Mouse (Mus musculus) bone marrow, adult 2 months (tissue): Measurements from ENCODE around the gene Usp49. TPM values are rescaled to one million over a fixed set of nuclear protein-coding genes. Genes with fewer than 3 reads are reported as not detected.

Experiments used
- H3K27ac ChIP-seq: fragments of 200-500 bp; 2 replicates; pipeline ENCODE4 v1.5.1; 2012; ENCODE audit warnings: low read depth, mild to moderate bottlenecking, control low read depth, inconsistent platforms, low read length; ENCODE audit not compliant: control insufficient read depth, poor library complexity, insufficient read depth
- H3K4me1 ChIP-seq: fragments of 200-500 bp; 2 replicates; pipeline ENCODE4 v1.6.1; 2011; ENCODE audit warnings: low read length; ENCODE audit not compliant: control insufficient read depth, insufficient read depth
- H3K4me3 ChIP-seq: fragments of 200-500 bp; replicated peaks from 2 replicates; pipeline ENCODE3; 2011; ENCODE audit warnings: mild to moderate bottlenecking, low read depth, low read length, control low read depth; ENCODE audit not compliant: control insufficient read depth
- CTCF ChIP-seq: fragments of 200-500 bp; IDR thresholded peaks from 2 replicates; pipeline ENCODE4 v1.5.1; 2011; ENCODE audit warnings: low read length, control low read depth; ENCODE audit not compliant: control insufficient read depth, insufficient read depth
- POLR2A ChIP-seq: fragments of 200-500 bp; IDR thresholded peaks from 2 replicates; pipeline ENCODE4 v1.6.1; 2011; ENCODE audit warnings: low read depth, mild to moderate bottlenecking, control low read depth, low read length, borderline replicate concordance; ENCODE audit not compliant: control insufficient read depth
- WGBS: fragments of 180-500 bp; shearing (Covaris S2); methylation state at CpG from one replicate; pipeline ENCODE4 v1.1.7; 2018; 5-methylcytosine and 5-hydroxymethylcytosine counted together
- polyA plus RNA-seq: library from polyadenylated mRNA; stranded (reverse); fragments of >200 nt; gene quantifications from 2 replicates; pipeline ENCODE4 v1.2.4, GENCODE M21; 2011; ENCODE audit warnings: low replicate concordance; ENCODE audit not compliant: missing spikeins, insufficient read depth, insufficient read length

Gene Usp49
- polyA plus RNA-seq, 1 experiment = 9.3 TPM

DNA sequence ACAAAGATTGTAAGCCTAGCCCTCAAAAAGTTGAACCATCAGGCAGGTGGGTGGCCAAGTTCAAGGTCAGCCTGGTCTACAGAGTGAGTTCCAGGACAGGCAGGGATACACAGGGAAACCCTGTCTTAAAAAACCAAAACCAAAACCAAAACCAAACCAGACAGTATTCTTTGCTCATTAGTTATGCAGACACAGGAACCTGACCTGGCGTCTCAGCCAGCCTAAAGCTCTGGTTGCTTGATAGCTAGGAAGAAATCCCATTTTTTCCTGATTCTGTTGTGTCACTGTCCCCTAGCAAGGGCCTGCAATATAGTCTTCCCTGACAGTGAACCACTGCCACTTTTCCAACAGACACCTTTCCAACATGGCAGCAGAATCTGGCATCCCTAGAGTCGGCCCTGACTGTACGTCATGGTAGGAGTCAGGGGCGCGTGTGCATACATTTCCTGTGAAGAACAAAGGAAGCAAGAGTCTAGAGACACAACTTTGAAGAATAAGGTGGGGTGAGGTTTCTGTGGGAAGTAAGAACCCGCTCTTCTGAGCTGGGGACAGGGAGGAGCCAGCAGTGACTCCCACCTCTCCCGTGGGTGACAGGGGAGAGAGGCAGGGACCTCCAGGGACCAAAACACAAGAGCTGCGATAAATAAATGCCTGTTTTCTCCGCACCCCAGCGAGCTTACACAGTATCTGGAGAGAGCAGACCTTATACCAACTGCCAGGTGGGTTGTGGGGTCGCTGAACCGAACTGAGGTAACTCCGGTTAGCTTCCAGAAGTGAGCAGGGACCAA lies 29.7 kb upstream of the Usp49 start:
- TF ChIP-seq CTCF (no peak), POLR2A (no peak)
- WGBS = 68% methylated on average over 13 of the region's 13 CpGs

DNA sequence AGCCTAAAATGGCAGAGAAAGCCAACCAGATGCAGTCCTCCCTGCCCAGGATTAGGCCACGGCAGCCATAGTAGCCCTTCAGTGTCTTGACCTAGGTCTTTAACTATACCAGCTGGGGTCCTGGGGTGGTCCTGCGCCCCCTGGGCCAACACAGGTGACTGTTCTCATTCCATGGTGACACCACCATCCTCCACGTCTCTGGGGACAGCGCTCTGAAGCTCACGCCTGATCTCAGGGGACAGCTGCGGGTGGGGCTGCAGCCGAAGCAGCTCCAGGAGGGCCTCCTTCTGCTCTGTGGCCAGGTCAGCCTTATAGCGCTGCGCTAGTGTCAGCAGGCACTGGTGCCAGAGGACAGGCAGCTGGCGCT lies 29.1 kb upstream of the Usp49 start:
- WGBS = 86% methylated on average over 10 of the region's 10 CpGs
- peak overlapping the region; percentile 21 for H3K27ac ChIP-seq

More for the DNA sequence above, 29.7 kb upstream of the Usp49 start:
- Histone ChIP-seq H3K27ac (peak overlapping the region; percentile 75), H3K4me3 (no peak overlapping the region), H3K4me1 (peaks cover 10% of the 10 kb centered on the region; the same call in 1 of the 2 replicates)

DNA sequence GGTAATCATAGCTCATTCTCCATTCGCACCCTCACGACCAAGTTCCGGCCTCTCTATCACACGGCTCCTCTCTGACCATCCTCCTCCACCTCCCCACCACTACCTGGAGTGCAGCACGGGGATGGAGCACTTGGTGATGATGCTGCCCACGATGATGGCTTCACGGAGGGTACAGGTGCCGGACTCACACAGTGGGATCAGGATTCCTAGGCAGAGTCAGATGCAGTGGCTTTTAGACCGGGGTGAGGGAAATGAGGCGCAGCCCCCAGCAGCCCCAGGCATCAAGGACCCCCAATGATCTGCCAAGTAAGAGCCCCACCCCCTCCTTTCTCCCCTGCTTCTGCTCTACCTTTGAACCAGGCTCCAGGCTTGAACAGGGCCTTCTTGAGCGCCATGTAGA lies 28.2 kb upstream of the Usp49 start:
- H3K4me1 ChIP-seq = peaks cover 10% of the 10 kb centered on the region; the same call in 1 of the 2 replicates

More for the DNA sequence above, 29.1 kb upstream of the Usp49 start:
- H3K4me3 ChIP-seq = no peak overlapping the region
- TF ChIP-seq POLR2A (no peak), CTCF (no peak)
- peaks cover 10% of the 10 kb centered on the region; the same call in 1 of the 2 replicates for H3K4me1 ChIP-seq

DNA sequence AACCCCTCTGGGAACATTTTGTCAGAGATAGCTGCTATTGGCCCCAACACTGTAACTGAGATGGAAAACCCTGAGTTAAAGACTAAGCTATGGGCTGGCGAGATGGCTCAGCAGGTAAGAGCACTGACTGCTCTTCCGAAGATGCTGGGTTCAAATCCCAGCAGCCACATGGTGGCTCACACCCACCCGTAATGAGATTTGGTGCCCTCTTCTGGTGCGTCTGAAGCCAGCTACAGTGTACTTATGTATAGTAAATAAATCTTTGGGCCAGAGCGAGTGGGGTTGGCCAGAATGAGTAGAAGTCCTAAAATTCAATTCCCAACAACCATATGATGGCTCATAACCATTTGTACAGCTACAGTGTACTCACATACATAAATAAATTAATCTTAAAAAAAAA lies 24.3 kb upstream of the Usp49 start:
- H3K27ac ChIP-seq = no peak overlapping the region
- WGBS = 64% methylated on average over 5 of the region's 5 CpGs
- no peak overlapping the region for H3K4me3 ChIP-seq
- H3K4me1 ChIP-seq = peaks cover 3% of the 10 kb centered on the region; the same call in 1 of the 2 replicates
- peak; percentile 52; the same call in 1 of the 2 replicates for TF ChIP-seq CTCF
- TF ChIP-seq POLR2A = no peak

More for the DNA sequence above, 28.2 kb upstream of the Usp49 start:
- TF ChIP-seq CTCF (no peak), POLR2A (no peak)
- H3K4me3 ChIP-seq = no peak overlapping the region
- no peak overlapping the region for H3K27ac ChIP-seq
- 93% methylated on average over 11 of the region's 11 CpGs for WGBS

DNA sequence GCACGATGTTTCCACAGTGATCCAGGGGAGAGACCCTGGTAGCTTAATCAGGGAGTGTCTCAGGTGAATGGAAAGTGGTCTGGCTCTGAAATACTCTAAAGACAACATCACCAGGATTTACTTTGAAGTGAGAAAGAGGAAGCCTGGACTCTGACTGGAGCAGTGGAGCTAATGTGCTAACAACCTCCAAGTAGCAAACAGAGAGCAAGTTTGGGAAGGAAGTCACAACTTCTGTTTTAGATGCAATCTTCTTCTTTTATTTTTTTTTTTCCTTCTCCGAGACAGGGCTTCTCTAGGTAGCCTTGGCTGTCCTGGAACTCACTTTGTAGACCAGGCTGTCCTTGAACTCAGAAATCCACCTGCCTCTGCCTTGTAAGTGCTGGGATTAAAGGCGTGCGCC lies 21.3 kb upstream of the Usp49 start:
- TF ChIP-seq CTCF (no peak), POLR2A (no peak)
- Histone ChIP-seq H3K4me3 (no peak overlapping the region), H3K4me1 (peaks cover 3% of the 10 kb centered on the region; the same call in 1 of the 2 replicates), H3K27ac (peak overlapping the region; percentile 36; the same call in 1 of the 2 replicates)
- WGBS = 64% methylated on average over 4 of the region's 4 CpGs

DNA sequence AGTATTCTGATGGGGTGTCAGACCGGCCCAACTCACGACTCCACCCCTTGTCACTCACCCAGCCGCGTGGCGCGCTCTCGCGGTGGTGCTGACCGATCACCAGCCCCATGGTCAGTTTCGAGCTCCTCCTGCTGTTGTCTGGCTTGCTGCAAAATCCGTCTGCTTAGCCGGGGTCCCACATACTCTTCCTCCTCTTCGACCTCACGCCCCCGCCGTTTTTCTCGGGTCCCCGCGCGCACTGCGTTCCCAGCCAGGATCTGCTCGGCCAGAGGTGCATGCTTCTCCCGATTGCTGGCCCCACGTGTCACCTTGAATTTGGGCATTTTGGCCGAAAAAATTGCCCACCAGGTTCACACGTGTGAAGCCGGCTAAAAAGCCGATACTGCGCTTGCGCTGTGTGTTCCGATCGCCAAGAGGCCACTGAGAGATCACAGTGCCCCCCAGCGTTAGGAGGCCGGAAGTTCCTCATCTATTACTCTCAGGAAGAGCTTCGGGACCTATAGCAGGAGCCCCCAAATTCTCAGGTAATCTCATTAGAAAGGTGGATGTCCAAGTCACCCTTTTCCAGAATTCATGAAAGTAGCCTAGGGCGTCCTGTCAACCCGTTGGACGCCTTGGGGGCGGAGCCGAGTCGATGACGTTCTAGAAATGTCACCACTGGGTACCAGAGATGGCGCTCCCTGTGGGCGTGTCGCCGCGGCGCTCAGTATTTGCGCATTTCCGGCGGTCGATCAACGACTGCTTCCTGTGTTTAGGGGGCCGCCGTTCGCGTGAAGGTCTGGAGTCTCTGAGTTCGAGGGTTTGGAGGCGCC lies 19.4 kb upstream of the Usp49 start, which contains the start of the genes Bysl, Med20 and Gm20517:
Gene Bysl, minus strand, starts transcription at position 644 of the 812 bp plus-strand sequence.
Gene Med20, plus strand, starts transcription at position 734 of the 812 bp plus-strand sequence.
Gene Gm20517, plus strand, starts transcription at position 741 of the 812 bp plus-strand sequence.
- peaks cover 3% of the 10 kb centered on the region; the same call in 1 of the 2 replicates for H3K4me1 ChIP-seq
- peak within 1 kb of the TSS; percentile 96 for H3K4me3 ChIP-seq
- peak; percentile 83 for TF ChIP-seq CTCF
- peak; percentile 66; the same call in 1 of the 2 replicates for TF ChIP-seq POLR2A
- under 1% methylated on average over 59 of the region's 59 CpGs for WGBS
- peak within 1 kb of the TSS; percentile 65 for H3K27ac ChIP-seq

DNA sequence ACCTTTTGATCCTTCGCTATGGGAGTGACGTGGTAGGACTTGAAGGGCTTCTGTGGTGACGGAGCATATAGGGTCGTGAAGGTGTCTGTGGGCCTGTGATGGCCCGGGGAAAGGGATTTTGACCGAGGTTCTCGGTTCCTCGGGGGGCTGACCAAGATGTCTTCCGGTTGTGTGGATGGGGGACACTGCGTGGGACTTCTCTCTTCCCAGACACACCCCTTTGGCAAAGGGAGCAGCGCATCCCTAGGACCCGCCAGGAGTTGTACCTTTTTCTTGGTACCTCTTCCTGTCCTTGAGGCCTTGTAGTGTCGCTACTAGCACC lies 18.9 kb upstream of the Usp49 start:
- Histone ChIP-seq H3K27ac (peak overlapping the region; percentile 65), H3K4me3 (peak overlapping the region; percentile 96), H3K4me1 (peaks cover 3% of the 10 kb centered on the region; the same call in 1 of the 2 replicates)
- 0% methylated on average over 13 of the region's 13 CpGs for WGBS
- TF ChIP-seq POLR2A (no peak), CTCF (no peak)

DNA sequence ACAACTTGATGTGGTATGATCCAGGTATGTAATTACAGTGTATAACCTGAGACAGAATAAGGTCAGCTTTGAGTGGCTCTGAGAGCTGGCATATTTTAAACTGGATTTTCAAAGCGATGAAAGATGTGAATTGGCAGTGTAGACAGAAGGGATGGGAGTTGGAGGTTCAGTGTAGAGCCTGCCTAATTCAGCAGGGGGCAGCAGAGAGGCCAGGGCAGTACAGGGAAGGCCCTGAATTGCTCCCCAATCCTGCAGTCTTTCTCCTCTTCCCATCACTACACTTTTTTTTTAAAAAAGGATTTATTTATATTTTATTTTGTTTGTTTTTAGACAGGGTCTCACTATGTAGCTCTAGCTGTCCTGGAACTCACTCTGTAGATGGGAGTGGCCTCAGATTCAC lies 16.5 kb upstream of the Usp49 start:
- Histone ChIP-seq H3K27ac (no peak overlapping the region), H3K4me1 (no peaks in the 10 kb centered on the region; the same call in 1 of the 2 replicates), H3K4me3 (no peak overlapping the region)
- peak; percentile 81 for TF ChIP-seq CTCF
- TF ChIP-seq POLR2A = no peak
- 82% methylated on average over 1 of the region's 1 CpGs for WGBS
